Mouse (Mus musculus): ENCODE results near the gene Ciart. TPM values are rescaled to one million over a fixed set of nuclear protein-coding genes. Genes with fewer than 3 reads are reported as not detected.
A peak's percentile ranks its signal among the peaks of the same experiment; 100 is the strongest.

Ciart gene
- polyA plus RNA-seq, 1 experiment, result 16.5 TPM

DNA sequence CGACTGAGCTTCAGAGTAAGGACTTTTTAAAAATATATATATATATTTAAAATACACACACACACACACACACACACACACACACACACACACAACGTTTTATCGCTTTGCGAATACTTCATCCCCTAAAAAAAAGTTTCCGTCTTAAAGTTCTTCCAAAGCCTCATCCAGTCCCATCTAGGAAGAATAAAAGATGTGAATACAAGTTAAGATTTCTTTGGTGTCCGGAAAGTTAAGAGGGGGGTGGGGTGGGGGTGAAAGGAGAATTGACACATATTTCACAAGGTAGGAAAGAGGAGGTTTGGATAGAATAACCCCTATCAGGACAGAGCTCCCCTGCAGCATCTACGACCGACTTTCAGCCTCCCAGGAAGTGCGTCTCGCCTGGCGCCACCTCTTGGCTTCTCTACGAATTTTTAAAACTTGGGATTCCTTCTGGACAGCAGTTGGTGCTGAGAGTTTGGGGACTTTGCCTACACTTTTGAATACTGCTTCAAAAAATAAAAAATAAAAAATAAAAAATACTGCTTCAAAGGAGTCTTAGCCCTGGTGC is 24.0 kb upstream of the Ciart start:
- Histone ChIP-seq H3K4me1 (ENCODE audit: control insufficient read depth, insufficient read depth, low read length) (peaks cover 16% of the 10 kb centered on the region), H3K27ac (ENCODE audit: control insufficient read depth, insufficient read depth, low read depth, low read length) (no peak overlapping the region), H3K4me3 (ENCODE audit: control insufficient read depth, low read depth, low read length) (no peak overlapping the region), H3K36me3 (ENCODE audit: control insufficient read depth, insufficient read depth, low read length) (no peaks in the 10 kb centered on the region), H3K27me3 (ENCODE audit: control insufficient read depth, insufficient read depth, low read length) (no peaks in the 10 kb centered on the region)
- TF ChIP-seq CTCF (IDR thresholded peaks at IDR 0.05; ENCODE audit: control insufficient read depth, insufficient read depth, insufficient replicate concordance, low read depth, low read length) (peak; percentile 21; the same call in 1 of the 2 replicates), POLR2A (IDR thresholded peaks at IDR 0.05; ENCODE audit: control insufficient read depth, low read depth, low read length) (no peak)

- peak overlapping the region; percentile 5; the same call in 1 of the 2 replicates for H3K4me3 ChIP-seq (ENCODE audit: control insufficient read depth, low read depth, low read length)
- H3K36me3 ChIP-seq (ENCODE audit: control insufficient read depth, insufficient read depth, low read length), result no peaks in the 10 kb centered on the region
- no peak overlapping the region for H3K27ac ChIP-seq (ENCODE audit: control insufficient read depth, insufficient read depth, low read depth, low read length)
- H3K4me1 ChIP-seq (ENCODE audit: control insufficient read depth, insufficient read depth, low read length), result peaks cover 16% of the 10 kb centered on the region
- TF ChIP-seq POLR2A (IDR thresholded peaks at IDR 0.05; ENCODE audit: control insufficient read depth, low read depth, low read length), result no peak
- TF ChIP-seq CTCF (IDR thresholded peaks at IDR 0.05; ENCODE audit: control insufficient read depth, insufficient read depth, insufficient replicate concordance, low read depth, low read length), result no peak
- no peaks in the 10 kb centered on the region for H3K27me3 ChIP-seq (ENCODE audit: control insufficient read depth, insufficient read depth, low read length)
These were observed 23.3 kb upstream of the Ciart start for GRCm38 (mm10) chr3:95905146-95905939.

DNA sequence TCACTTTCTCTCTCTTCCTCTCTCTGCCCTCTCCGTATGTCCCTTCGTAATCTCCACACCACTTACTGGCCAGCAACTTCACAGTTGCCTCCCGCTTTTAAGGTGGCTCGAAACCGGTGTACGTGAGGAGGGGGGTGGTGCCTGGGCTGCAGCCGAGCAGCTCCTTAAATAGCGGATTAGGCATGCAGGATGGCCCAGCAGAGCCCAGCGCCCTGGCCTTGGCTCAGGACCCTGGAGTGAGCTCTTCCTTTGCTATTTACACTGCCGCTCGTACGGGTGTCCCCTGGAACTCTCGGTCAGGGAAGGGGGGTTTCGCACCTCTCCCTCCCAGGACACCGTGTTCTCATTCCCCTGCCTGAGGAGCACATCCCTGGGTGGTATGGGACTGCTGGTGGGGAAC is 22.5 kb upstream of the Ciart start, which contains the start of gene Car14:
TSS of gene Car14 (minus strand) at position 124 of the 400 bp plus-strand sequence.
- Histone ChIP-seq H3K27ac (ENCODE audit: control insufficient read depth, insufficient read depth, low read depth, low read length) (peak within 1 kb of the TSS; percentile 25), H3K4me1 (ENCODE audit: control insufficient read depth, insufficient read depth, low read length) (peaks cover 18% of the 10 kb centered on the region)
- TF ChIP-seq CTCF (IDR thresholded peaks at IDR 0.05; ENCODE audit: control insufficient read depth, insufficient read depth, insufficient replicate concordance, low read depth, low read length) (no peak), POLR2A (IDR thresholded peaks at IDR 0.05; ENCODE audit: control insufficient read depth, low read depth, low read length) (0 out of 2 replicates have a peak, but pooled peaks have one; percentile 18)

DNA sequence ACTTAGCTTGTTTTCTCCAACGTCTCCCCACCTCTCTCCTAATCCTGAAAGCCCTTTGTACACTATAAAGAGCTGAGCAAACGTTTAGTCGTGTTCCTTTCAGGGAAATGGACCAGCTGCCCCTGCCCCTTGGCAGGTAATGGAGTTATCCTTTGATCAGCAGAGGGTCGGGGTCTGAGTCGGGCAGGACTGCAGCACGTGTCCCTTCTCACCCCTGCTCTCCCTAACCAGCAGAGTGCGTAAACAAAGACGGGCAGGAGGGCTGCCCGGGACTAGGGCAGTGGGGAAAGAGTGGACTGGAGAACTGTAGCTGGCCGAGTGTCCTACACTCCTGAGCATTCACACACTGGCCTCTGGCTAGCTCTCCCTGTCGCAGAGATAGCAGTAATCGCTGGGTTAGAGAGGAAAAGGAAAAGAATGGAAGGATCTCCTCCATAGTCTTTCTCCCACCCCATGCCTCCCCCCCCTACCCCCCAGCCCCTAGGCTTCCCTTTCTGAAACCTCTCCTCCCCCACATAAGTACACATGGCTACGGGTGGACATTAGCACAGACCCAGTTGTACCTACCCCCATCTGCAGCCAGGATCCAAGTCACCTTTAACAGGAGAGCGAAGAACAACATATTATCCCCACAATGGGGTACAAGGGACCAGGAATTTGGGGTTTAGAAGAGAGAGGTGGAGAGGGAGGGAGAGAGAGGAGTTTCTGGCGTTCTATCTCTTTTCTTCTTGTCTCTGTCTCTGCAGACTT is 21.9 kb upstream of the Ciart start:
- TF ChIP-seq POLR2A (IDR thresholded peaks at IDR 0.05; ENCODE audit: control insufficient read depth, low read depth, low read length), result no peak
- TF ChIP-seq CTCF (IDR thresholded peaks at IDR 0.05; ENCODE audit: control insufficient read depth, insufficient read depth, insufficient replicate concordance, low read depth, low read length), result no peak
- no peaks in the 10 kb centered on the region for H3K27me3 ChIP-seq (ENCODE audit: control insufficient read depth, insufficient read depth, low read length)
- H3K27ac ChIP-seq (ENCODE audit: control insufficient read depth, insufficient read depth, low read depth, low read length), result peak overlapping the region; percentile 25; the same call in 1 of the 2 replicates
- no peak overlapping the region; the same call in 1 of the 2 replicates for H3K4me3 ChIP-seq (ENCODE audit: control insufficient read depth, low read depth, low read length)
- no peaks in the 10 kb centered on the region for H3K36me3 ChIP-seq (ENCODE audit: control insufficient read depth, insufficient read depth, low read length)
- peaks cover 18% of the 10 kb centered on the region for H3K4me1 ChIP-seq (ENCODE audit: control insufficient read depth, insufficient read depth, low read length)

More for the DNA sequence above, 22.5 kb upstream of the Ciart start, which contains the start of gene Car14:
- no peaks in the 10 kb centered on the region for H3K36me3 ChIP-seq (ENCODE audit: control insufficient read depth, insufficient read depth, low read length)
- peak within 1 kb of the TSS; percentile 28; the same call in 1 of the 2 replicates for H3K4me3 ChIP-seq (ENCODE audit: control insufficient read depth, low read depth, low read length)
- H3K27me3 ChIP-seq (ENCODE audit: control insufficient read depth, insufficient read depth, low read length), result no peaks in the 10 kb centered on the region

- Histone ChIP-seq H3K27me3 (ENCODE audit: control insufficient read depth, insufficient read depth, low read length) (no peaks in the 10 kb centered on the region), H3K27ac (ENCODE audit: control insufficient read depth, insufficient read depth, low read depth, low read length) (no peak overlapping the region), H3K4me3 (ENCODE audit: control insufficient read depth, low read depth, low read length) (no peak overlapping the region), H3K4me1 (ENCODE audit: control insufficient read depth, insufficient read depth, low read length) (peaks cover 18% of the 10 kb centered on the region), H3K36me3 (ENCODE audit: control insufficient read depth, insufficient read depth, low read length) (no peaks in the 10 kb centered on the region)
- TF ChIP-seq POLR2A (IDR thresholded peaks at IDR 0.05; ENCODE audit: control insufficient read depth, low read depth, low read length), result no peak
- no peak for TF ChIP-seq CTCF (IDR thresholded peaks at IDR 0.05; ENCODE audit: control insufficient read depth, insufficient read depth, insufficient replicate concordance, low read depth, low read length)
These were observed 20.6 kb upstream of the Ciart start for GRCm38 (mm10) chr3:95902643-95903042.

DNA sequence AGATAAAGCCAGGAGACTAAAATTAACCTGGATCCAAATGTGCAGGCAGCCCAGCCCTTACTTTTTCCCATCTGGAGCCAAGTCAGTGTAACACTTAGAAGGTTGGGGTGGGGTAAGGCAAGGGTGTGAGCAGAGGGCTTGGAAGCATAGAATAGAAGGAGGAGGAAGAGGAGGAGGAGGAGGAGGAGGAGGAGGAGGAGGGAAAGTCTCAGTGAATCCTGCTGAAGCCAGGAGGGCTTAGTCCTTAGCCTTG is 20.2 kb upstream of the Ciart start:
- Histone ChIP-seq H3K27me3 (ENCODE audit: control insufficient read depth, insufficient read depth, low read length) (no peaks in the 10 kb centered on the region), H3K4me3 (ENCODE audit: control insufficient read depth, low read depth, low read length) (no peak overlapping the region), H3K36me3 (ENCODE audit: control insufficient read depth, insufficient read depth, low read length) (no peaks in the 10 kb centered on the region), H3K4me1 (ENCODE audit: control insufficient read depth, insufficient read depth, low read length) (peaks cover 18% of the 10 kb centered on the region), H3K27ac (ENCODE audit: control insufficient read depth, insufficient read depth, low read depth, low read length) (no peak overlapping the region)
- no peak for TF ChIP-seq CTCF (IDR thresholded peaks at IDR 0.05; ENCODE audit: control insufficient read depth, insufficient read depth, insufficient replicate concordance, low read depth, low read length)
- no peak for TF ChIP-seq POLR2A (IDR thresholded peaks at IDR 0.05; ENCODE audit: control insufficient read depth, low read depth, low read length)

Measured in testis, adult 2 months (tissue).